Mouse (Mus musculus): ENCODE results near the gene Unc93a. TPM values are rescaled to one million over a fixed set of nuclear protein-coding genes. Genes with fewer than 3 reads are reported as not detected.
"Not testable (repeated sequence)": the region's sequence is repeated elsewhere in the genome, so short reads cannot be mapped to it uniquely, and the experiment has no call there.

Unc93a gene
- total and polyA plus RNA-seq, 3 experiments, result 0.55 to 2.7 (median 2.4) TPM

GRCm38 (mm10) chr17:13174029-13174428 is 42.4 kb upstream of the Unc93a start:
- H3K4me1 ChIP-seq (ENCODE audit: control insufficient read depth in 1 of 2, insufficient read depth in 2 of 2); H3K9me3 ChIP-seq (replicated peaks; ENCODE audit: low read length); in situ Hi-C loops (cut with MboI; ENCODE audit: low pct_ligation_motif_present, low pct_unique_long_range_greater_than_20kb, low sequenced_read_pairs); H3K79me2 ChIP-seq (replicated peaks; ENCODE audit: control insufficient read depth, extremely low read depth, insufficient read depth, poor library complexity, severe bottlenecking); H3K9ac ChIP-seq (ENCODE audit: insufficient read depth, low read depth); H3K4me3 ChIP-seq (replicated peaks in 1 of 3; ENCODE audit: low read depth in 2 of 3, low read length in 2 of 3, poor library complexity in 1 of 3); H3K36me3 ChIP-seq (replicated peaks in 1 of 2; ENCODE audit: control insufficient read depth in 1 of 2, insufficient read depth in 1 of 2, low read length in 1 of 2); H3K27me3 ChIP-seq (replicated peaks); H3K4me2 ChIP-seq (ENCODE audit: insufficient read depth, low read depth, poor library complexity, severe bottlenecking); H3K27ac ChIP-seq (ENCODE audit: insufficient read depth, low read depth); dilution Hi-C loops (cut with MboI; ENCODE audit: extremely low pct_ligation_motif_present, extremely low pct_unique_long_range_greater_than_20kb, low sequenced_read_pairs); DNase-seq (ENCODE audit: extremely low read depth): not testable (repeated sequence)
- TF ChIP-seq SMC3 (IDR thresholded peaks at IDR 0.05; ENCODE audit: low read depth, low read length) (peak; percentile 52), CTCF (conservative IDR thresholded peaks at IDR 0.05 in 1 of 2, IDR thresholded peaks at IDR 0.05 in 1 of 2; ENCODE audit: low read depth in 2 of 2, low read length in 2 of 2) (peak in 1 of 2 experiments; percentile 48; a peak in 2 of 4 replicates), RAD21 (IDR thresholded peaks at IDR 0.05; ENCODE audit: low read depth, low read length) (peak; percentile 25)

DNA sequence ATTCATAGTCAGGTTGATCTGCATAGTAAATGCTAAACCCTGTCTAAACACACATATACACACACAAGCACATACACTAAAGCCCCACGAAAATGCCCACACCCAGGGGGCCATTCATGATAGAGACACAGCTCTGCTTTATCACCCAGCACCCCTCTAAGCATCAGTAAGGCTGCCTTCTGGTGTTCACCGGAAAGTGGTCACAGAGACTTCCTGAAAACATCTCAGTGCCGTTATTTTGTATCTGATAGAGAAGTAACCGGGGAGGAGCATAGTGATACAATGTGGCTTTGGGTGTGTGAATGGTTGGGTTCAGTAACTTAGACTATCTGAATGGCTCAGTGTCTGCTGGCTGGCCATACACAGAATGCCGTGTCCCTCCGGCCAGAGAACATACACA is 42.0 kb upstream of the Unc93a start:
- in situ Hi-C loops (cut with MboI; ENCODE audit: low pct_ligation_motif_present, low pct_unique_long_range_greater_than_20kb, low sequenced_read_pairs); H3K4me1 ChIP-seq (ENCODE audit: control insufficient read depth in 1 of 2, insufficient read depth in 2 of 2); H3K27me3 ChIP-seq (replicated peaks); H3K4me2 ChIP-seq (ENCODE audit: insufficient read depth, low read depth, poor library complexity, severe bottlenecking); H3K27ac ChIP-seq (ENCODE audit: insufficient read depth, low read depth); H3K9ac ChIP-seq (ENCODE audit: insufficient read depth, low read depth); H3K4me3 ChIP-seq (replicated peaks in 1 of 3; ENCODE audit: low read depth in 2 of 3, low read length in 2 of 3, poor library complexity in 1 of 3); H3K79me2 ChIP-seq (replicated peaks; ENCODE audit: control insufficient read depth, extremely low read depth, insufficient read depth, poor library complexity, severe bottlenecking); dilution Hi-C loops (cut with MboI; ENCODE audit: extremely low pct_ligation_motif_present, extremely low pct_unique_long_range_greater_than_20kb, low sequenced_read_pairs); H3K36me3 ChIP-seq (replicated peaks in 1 of 2; ENCODE audit: control insufficient read depth in 1 of 2, insufficient read depth in 1 of 2, low read length in 1 of 2); H3K9me3 ChIP-seq (replicated peaks; ENCODE audit: low read length); DNase-seq (ENCODE audit: extremely low read depth): not testable (repeated sequence)

- H3K9me3 ChIP-seq (replicated peaks; ENCODE audit: low read length); H3K4me3 ChIP-seq (replicated peaks in 1 of 3; ENCODE audit: low read depth in 2 of 3, low read length in 2 of 3, poor library complexity in 1 of 3); H3K4me2 ChIP-seq (ENCODE audit: insufficient read depth, low read depth, poor library complexity, severe bottlenecking); H3K79me2 ChIP-seq (replicated peaks; ENCODE audit: control insufficient read depth, extremely low read depth, insufficient read depth, poor library complexity, severe bottlenecking); H3K27me3 ChIP-seq (replicated peaks); H3K9ac ChIP-seq (ENCODE audit: insufficient read depth, low read depth); in situ Hi-C loops (cut with MboI; ENCODE audit: low pct_ligation_motif_present, low pct_unique_long_range_greater_than_20kb, low sequenced_read_pairs); H3K4me1 ChIP-seq (ENCODE audit: control insufficient read depth in 1 of 2, insufficient read depth in 2 of 2); H3K27ac ChIP-seq (ENCODE audit: insufficient read depth, low read depth); H3K36me3 ChIP-seq (replicated peaks in 1 of 2; ENCODE audit: control insufficient read depth in 1 of 2, insufficient read depth in 1 of 2, low read length in 1 of 2); dilution Hi-C loops (cut with MboI; ENCODE audit: extremely low pct_ligation_motif_present, extremely low pct_unique_long_range_greater_than_20kb, low sequenced_read_pairs): not testable (repeated sequence)
- peak; percentile 0 for DNase-seq (ENCODE audit: extremely low read depth)
Observed at GRCm38 (mm10) chr17:13146128-13146527, 14.5 kb upstream of the Unc93a start.

- DNase-seq (ENCODE audit: extremely low read depth), result peak; percentile 58
- H3K27ac ChIP-seq (ENCODE audit: insufficient read depth, low read depth); H3K79me2 ChIP-seq (replicated peaks; ENCODE audit: control insufficient read depth, extremely low read depth, insufficient read depth, poor library complexity, severe bottlenecking); H3K4me1 ChIP-seq (ENCODE audit: control insufficient read depth in 1 of 2, insufficient read depth in 2 of 2); H3K4me3 ChIP-seq (replicated peaks in 1 of 3; ENCODE audit: low read depth in 2 of 3, low read length in 2 of 3, poor library complexity in 1 of 3); H3K4me2 ChIP-seq (ENCODE audit: insufficient read depth, low read depth, poor library complexity, severe bottlenecking); in situ Hi-C loops (cut with MboI; ENCODE audit: low pct_ligation_motif_present, low pct_unique_long_range_greater_than_20kb, low sequenced_read_pairs); dilution Hi-C loops (cut with MboI; ENCODE audit: extremely low pct_ligation_motif_present, extremely low pct_unique_long_range_greater_than_20kb, low sequenced_read_pairs); H3K36me3 ChIP-seq (replicated peaks in 1 of 2; ENCODE audit: control insufficient read depth in 1 of 2, insufficient read depth in 1 of 2, low read length in 1 of 2); H3K9me3 ChIP-seq (replicated peaks; ENCODE audit: low read length); H3K27me3 ChIP-seq (replicated peaks); H3K9ac ChIP-seq (ENCODE audit: insufficient read depth, low read depth): not testable (repeated sequence)
- peak; percentile 37; the same call in 1 of the 2 replicates for TF ChIP-seq JUN (IDR thresholded peaks at IDR 0.05; ENCODE audit: insufficient read depth, low read depth, low read length)
- peak; percentile 59; the same call in 1 of the 2 replicates for TF ChIP-seq MAX (IDR thresholded peaks at IDR 0.05; ENCODE audit: low read length)
- TF ChIP-seq MYC (IDR thresholded peaks at IDR 0.05; ENCODE audit: low read depth, low read length), result peak; percentile 43; the same call in 1 of the 2 replicates
- peak; percentile 78 for TF ChIP-seq ETS1 (conservative IDR thresholded peaks at IDR 0.05; ENCODE audit: low read depth, low read length)
- peak; percentile 44; the same call in 1 of the 2 replicates for TF ChIP-seq JUND (conservative IDR thresholded peaks at IDR 0.05; ENCODE audit: low read depth, low read length)
- peak; percentile 67 for TF ChIP-seq IRF4 (IDR thresholded peaks at IDR 0.05; ENCODE audit: low read depth, low read length)
- TF ChIP-seq BHLHE40 (IDR thresholded peaks at IDR 0.05; ENCODE audit: low read depth, low read length), result peak; percentile 88
Observed at GRCm38 (mm10) chr17:13144580-13145215, 13.1 kb upstream of the Unc93a start.

DNA sequence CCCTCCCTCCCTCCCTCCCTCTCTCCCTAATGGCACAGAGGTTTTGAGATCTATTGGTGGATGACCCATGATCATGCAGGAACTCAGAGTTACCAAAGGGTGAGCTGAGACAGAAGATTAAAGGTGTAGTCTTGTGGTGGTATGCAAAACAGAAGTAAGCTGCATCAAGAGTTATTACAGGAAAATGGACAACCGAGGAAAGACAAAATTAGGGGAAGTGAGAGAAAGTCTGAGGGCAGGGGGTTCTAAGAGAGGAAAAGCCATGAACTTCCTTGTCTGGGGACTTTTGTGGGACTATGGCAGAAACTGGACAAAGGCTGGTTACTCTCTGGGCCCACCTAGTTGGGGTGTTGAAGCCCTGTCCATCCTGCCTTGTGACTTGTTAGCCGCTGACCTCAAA is 11.1 kb upstream of the Unc93a start:
- H3K27ac ChIP-seq (ENCODE audit: insufficient read depth, low read depth); H3K4me3 ChIP-seq (replicated peaks in 1 of 3; ENCODE audit: low read depth in 2 of 3, low read length in 2 of 3, poor library complexity in 1 of 3); H3K79me2 ChIP-seq (replicated peaks; ENCODE audit: control insufficient read depth, extremely low read depth, insufficient read depth, poor library complexity, severe bottlenecking); dilution Hi-C loops (cut with MboI; ENCODE audit: extremely low pct_ligation_motif_present, extremely low pct_unique_long_range_greater_than_20kb, low sequenced_read_pairs); H3K9ac ChIP-seq (ENCODE audit: insufficient read depth, low read depth); H3K4me1 ChIP-seq (ENCODE audit: control insufficient read depth in 1 of 2, insufficient read depth in 2 of 2); DNase-seq (ENCODE audit: extremely low read depth); H3K36me3 ChIP-seq (replicated peaks in 1 of 2; ENCODE audit: control insufficient read depth in 1 of 2, insufficient read depth in 1 of 2, low read length in 1 of 2); H3K9me3 ChIP-seq (replicated peaks; ENCODE audit: low read length); in situ Hi-C loops (cut with MboI; ENCODE audit: low pct_ligation_motif_present, low pct_unique_long_range_greater_than_20kb, low sequenced_read_pairs); H3K4me2 ChIP-seq (ENCODE audit: insufficient read depth, low read depth, poor library complexity, severe bottlenecking); H3K27me3 ChIP-seq (replicated peaks): not testable (repeated sequence)
